Mouse (Mus musculus) ES-Bruce4 (cell line): ENCODE data around the gene Prr5l.

Experiments
- CTCF ChIP-seq: IDR thresholded peaks from one replicate; pipeline ENCODE4 v1.8.1; 2011; ENCODE audit warnings: low read depth, low read length
- EP300 ChIP-seq: IDR thresholded peaks from 2 replicates; pipeline ENCODE4 v1.6.1; 2011; ENCODE audit warnings: low read depth, low read length; ENCODE audit not compliant: insufficient read depth
- POLR2A ChIP-seq: IDR thresholded peaks from one replicate; pipeline ENCODE4 v1.8.1; 2011; ENCODE audit warnings: low read length; ENCODE audit not compliant: insufficient read depth

GRCm38 (mm10) chr2:101854792-101855191, 28.0 kb downstream of the Prr5l start:
- TF ChIP-seq CTCF (no peak), EP300 (no peak), POLR2A (no peak)
